Mouse (Mus musculus) thymus, postnatal 0 days (tissue): ENCODE data around the gene Rybp. TPM values are rescaled to one million over a fixed set of nuclear protein-coding genes. Genes with fewer than 3 reads are reported as not detected.

Source experiments
- DNase-seq: peaks from one replicate; pipeline ENCODE4 v3.0.0-alpha.2; 2015; ENCODE audit warnings: low spot score
- polyA plus RNA-seq: library from polyadenylated mRNA; unstranded; fragments of >200 nt; fragmentation: Nextera tagmentation; extraction: Ambion mirVana; gene quantifications from 2 replicates; pipeline ENCODE4 v1.2.1, GENCODE M21; 2015

Gene Rybp
- polyA plus RNA-seq, 1 experiment from 2014 or later: 14.2 TPM

DNA sequence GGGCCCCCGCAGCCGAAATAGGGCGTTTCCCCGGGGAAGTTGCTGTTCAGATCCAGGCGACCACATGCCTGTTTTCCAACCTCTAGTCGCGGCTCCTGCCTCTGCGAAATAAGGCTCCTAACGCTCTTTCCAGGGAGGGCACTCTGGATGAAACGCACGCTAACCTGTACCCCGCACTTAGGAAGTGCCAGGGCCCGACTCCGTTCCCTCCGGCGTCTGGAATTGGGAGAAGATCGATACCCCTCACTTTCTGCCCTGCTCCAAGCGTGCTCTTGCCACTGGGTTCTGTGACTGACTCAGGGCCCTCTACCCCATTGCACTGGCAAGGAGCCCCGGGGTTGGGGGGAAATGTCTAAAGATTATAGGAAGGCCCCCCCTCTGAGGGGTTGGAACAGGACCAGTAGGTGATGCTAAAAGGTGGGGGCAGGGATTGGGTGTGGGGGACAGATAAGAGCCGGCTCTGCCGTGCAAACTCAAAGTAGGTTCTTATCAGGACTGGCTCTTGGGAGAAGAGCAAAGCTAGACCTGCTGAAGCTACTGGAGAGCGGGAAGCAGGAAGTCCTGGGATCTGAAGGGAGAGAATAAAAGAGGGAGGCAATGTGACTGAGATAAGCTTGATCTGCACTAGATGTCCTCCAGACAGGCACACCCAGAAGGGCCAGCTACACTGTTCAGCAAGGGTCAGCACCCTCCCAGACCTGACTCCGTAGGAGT, 888 bp upstream of the Rybp start:
- DNase-seq: peak; percentile 13

DNA sequence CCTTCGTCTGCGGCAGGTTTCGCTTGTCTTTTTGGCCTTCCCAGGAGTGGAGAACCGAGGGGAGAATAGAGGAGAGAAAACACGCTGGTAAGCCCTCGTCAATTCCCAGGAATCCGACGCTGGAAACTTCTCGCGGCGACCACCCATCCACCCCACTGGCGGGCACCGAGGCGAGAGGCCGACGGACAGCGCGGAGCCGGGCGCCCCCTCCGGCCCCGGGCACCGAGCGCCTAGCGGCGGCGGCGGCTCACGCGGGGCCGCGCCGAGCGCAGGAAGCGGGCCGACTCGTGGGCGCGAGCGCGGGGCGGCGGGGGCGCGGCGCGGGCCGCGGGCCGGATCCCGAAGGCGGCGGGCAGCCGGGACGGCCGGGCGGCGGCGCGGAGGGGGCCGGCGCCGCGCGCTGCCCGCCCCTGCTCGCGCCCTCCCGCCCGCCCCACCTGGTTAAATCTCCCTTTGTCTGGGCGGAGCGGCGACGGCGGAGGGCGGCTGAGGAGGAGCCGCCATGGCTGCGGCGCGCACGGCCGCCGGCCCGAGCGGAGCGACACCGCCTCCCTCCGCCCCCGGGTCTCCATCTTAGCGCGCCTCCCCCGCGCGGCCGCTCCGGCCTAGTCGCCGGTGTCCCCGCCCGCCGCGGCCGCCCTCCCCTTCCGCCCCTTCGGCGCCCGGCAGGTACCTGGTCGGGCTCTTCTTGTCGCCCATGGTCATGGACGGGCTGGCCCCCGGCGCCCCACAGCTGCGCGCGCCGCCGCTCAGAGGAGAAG, 532 bp downstream of the Rybp start:
- DNase-seq: peak; percentile 65

DNA sequence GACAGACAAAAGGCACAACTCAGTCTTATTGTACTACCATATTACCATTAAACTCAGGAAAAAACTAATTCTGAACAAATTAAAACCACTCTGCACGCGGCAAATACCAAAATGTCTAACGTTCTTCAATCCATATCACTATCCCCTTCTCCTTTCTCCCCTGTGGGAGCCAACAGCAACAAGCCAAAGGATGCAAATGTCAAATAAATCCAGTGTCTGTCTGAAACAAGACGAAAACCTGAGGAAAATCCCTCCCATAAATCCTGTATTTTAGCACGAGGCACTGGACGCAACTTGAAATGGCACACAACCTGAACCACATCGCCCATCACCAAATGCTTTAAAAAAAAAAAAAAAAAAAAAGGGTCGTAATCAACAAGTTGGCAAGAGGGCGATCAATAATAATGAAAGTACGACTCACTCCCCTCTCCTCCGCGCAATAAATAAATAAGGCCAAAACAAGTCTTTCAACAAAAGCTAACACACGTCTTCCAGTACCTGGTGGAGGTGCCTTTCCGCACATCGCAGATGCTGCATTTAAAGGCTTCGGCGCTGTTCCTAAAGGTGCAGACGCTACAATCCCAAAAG, 1.2 kb downstream of the Rybp start:
- DNase-seq: peak; percentile 19

DNA sequence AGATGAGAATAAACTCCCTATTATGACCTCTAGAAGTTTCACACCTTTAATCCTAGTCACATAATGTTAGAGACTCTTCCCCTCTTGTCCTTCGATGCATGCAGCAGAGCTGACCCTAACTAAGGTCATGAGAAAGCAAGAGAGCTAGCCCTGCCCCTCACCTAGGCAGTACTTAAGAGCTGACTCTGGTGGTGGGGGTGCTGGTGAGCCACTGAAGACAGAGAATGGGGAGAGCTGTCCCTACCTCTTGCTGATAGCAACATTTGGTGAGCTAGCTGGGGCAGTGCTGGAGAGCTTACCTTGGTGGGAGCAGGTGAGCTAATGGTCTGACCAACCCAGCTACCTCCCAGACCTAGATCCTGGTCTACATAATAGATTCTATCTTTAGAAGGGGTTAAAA, 8.4 kb downstream of the Rybp start:
- DNase-seq: no peak

DNA sequence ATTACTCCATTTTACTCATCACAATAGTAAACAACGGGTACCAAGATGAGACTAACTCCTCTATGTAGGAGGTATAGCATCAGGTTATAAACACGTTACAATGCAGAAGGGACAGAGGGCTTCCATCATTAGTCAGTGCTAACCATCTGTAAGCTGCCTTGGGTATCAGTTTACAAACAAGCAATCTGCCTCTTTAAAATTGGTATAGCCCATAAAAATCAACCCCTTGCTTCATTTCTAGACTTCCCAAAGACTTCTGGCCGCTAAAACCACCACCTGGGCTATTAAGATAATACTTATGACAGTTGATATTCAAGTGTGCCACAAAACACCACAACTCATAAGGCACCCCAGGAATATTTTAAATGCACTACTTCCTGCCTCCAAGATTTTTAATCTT, 10.9 kb downstream of the Rybp start:
- no peak for DNase-seq

DNA sequence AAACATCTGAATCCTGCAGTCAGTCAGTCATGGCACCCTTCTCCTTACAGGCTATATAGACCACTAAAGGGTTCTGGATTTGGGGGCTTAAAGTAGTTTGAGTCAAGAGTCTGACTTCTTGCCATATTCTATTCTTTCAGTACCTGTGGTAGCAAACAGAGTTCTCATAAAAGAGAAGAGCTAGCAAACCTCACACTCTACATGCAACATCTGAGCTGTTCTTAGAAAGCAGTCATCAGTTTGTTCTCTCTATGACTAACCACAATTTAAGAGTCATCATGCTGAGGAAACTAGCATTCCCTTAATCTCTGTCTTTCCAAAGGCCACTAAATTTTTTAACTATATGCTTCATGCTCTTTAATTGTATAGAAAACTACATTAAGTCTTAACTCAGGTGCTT, 11.6 kb downstream of the Rybp start:
- no peak for DNase-seq

DNA sequence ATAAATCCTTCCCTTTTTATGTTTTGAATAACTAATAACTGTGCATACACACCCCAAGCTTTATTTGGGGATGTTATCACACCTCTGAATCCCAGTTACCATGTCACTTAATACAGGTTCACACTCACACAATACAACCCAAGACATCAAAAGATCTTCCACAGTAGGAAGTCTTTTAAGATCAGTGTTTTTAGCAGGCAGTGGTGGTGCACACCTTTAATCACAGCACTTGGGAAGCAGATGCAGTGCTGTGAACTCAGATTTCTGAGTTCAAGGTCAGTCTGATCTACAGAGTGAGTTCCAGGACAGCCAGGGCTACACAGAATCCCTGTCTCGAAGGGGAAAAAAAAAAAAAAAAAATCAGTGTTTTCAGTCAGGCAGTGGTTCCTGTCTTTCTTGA, 13.7 kb downstream of the Rybp start:
- DNase-seq: no peak

DNA sequence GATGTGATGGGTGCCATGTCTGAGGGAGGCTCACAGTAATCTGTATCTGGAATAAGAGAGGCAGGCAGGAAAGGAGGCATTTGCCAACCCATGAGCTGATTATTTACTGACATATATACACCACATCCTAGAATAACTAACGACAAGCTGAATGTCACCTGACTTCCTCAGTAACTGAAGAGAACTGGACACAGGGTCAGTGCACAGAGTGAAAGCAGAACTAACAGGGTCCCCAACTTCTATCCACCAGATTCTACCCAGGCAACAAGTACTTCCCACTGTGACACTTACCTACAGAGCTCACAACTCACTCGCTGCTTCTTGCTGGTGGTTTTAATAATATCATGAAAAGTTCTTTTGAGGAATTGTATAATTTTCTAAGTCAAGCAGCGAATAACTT, 15.3 kb downstream of the Rybp start:
- no peak for DNase-seq

DNA sequence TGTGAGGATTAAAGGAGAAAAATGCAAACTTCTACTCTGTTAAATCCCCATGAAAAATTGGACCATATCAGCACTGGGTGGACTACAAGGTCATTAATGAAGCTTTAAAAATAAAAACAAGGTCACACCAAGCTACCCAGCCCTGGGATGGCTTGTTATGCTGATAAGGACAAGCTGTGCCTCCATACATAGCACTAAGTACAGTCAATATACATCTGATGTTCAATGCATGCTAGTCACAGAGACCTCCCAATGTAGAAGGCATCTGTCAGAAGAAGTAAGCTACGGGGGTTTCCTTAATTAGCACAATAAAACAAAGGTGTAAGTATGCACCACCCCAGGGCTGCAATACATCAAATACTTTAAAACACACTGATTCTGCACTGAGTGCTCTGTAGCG, 16.5 kb downstream of the Rybp start:
- DNase-seq: no peak

DNA sequence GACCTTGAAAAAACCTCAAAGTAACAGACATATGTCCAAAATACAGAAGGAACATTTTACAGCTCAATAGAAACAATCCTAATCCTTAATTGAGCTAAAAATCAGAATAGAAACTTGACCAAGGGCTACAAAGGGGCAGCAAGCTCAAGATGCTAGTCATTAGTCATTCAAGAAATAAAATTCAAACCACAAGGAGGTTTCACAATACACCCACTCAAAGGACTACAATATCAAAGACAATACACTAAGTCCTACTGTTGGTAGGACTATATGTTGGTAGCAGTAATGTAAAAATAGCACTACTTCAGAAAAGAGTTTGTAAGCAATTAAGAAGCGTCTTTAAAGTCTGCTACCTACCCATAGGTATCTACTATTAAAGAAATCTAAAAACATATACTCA, 27.7 kb downstream of the Rybp start:
- DNase-seq: no peak

DNA sequence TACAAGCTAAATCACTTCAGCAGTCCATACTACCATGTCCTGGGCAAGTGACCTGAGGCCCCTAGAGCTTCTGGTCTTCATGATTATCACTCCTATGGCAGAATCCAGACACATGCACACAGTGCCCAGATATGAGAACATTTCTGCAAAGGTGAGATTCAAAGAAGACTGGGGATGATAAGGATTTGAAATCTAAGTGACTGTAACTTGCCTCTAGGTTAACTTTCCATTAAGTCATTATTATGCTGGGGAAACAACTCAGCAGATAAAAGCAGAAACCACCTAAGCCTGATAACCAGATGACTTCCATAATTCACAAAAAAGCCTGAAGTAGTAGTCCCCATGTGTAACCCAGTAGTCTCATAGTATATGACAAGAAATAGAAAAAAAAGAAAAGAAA, 29.0 kb downstream of the Rybp start:
- no peak for DNase-seq

DNA sequence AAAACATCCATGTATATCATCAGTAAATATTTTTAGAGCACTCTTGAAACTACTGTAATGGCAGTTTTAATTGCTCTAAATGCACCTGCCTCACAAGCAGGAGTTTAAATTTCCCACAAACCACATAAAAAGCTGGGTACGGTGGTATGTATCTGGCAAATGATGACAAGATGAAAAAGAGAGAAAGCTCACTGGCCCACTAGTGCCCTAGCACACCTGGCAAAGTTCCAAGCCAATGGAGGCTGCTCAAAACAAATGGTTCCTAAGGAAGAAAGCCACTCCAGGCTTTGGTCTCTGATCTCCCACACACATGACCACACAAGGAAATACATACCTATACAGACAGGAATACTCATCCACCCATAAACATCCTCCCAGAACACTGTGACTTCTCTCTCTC, 31.9 kb downstream of the Rybp start:
- peak; percentile 72 for DNase-seq

DNA sequence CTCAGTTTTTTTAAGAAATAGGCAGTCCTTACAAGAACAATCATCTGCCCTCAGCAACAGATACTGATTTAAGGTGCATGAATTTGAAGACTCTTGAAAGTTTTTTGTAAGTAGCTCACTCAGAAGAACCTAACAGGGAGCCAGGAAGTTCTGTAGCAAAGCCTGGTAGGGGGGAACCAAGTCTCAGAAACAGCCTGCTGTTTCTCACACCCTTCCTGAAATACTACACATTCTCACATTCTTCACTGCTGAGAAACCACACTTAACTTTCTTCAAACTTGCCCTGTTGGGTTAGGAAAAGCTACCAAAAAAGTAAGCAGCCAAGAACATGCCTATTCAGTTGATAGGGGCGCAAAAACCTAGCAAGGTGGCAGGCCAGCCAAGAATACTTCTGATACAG, 32.6 kb downstream of the Rybp start:
- DNase-seq: no peak

DNA sequence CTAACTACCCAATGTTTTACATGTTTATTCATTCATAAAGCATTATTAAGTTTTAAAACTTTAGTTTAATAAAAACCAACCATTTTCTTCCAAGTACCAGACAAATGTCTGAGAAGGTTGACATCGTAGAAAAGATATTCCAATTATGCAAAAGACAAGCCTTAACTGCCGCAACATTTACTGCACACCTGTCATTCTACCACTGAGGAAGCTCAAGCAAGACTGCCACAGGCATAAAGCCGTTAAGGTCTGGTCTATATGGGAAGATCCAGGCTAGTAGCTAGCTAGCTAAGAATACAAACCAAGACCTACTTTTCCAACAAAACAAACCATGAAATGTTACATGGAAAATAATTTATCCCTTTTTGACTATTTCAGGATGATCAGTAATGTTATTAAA, 42.8 kb downstream of the Rybp start:
- no peak for DNase-seq

DNA sequence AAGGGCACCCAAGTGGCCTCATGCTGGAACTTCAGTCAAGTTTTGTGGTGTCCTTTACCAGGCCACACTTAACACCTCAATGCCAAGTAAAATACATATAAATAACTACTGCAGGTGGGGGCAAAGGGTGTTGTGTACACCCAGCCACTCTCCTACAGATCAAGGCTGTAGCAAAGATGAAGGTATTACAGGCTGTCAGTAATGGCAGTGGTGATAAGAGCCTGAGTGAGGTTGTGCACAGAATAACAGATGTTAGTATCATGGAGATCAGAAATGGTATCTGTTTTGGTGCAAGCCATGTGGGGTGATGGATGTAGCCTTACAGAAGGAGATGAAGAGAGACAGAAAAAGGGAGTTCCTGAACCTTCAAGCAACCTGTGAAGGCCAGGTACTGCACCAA, 52.2 kb downstream of the Rybp start:
- DNase-seq: no peak

DNA sequence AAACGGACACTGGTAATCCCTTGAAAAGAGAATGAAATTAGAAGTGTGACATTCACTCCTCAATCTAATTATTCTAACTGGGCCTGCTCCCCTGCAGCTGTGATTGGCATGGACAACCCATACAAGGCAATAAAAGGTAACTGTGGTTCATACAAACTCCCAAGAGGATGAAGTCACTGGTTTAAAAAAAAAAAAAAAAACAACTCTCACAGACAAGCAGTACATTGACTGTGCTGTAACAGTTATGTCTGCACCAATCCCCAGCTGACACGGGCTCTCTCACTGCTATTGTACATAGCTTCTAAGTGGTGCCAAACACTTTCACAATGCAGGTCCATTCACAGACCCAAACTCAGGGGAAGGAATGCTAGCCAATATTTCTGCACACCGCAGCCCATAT, 53.8 kb downstream of the Rybp start:
- no peak for DNase-seq

DNA sequence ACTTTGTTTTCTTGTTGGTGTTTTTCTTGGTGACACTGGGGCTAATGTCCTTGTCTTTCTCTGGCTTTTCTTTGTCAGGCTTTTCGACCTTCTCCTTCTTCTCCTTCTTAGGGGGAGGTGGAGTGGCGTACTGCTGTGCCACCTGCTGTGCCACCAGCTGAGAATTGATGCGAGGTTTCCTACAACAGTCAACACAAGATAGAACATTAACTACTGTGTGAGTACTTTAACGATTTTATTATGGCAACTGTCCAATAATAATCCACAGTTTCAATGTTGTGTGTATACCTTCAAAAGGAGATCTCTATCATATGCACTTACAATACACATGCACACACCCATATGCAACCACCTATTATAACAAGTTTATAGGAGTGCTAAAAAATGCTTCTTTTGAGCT, 54.2 kb downstream of the Rybp start:
- no peak for DNase-seq

DNA sequence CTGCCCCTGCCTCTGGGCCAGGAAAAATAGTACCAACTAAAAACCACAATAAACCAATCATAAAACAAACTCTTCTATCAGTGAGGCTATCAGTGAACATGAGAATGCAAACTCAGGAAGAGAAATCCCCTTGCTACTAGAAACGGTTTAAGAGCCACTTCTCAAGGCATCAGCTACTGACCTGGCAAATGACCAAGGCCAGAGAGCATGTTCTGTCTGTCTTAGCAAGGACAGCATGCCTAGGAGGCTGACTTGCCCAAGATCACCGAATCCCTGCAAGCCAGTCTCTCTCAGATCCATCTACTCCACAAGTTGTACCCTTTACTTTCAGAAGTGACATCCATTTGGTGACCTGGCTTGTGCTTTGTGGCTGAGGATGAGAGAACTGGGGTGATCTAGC, 61.1 kb downstream of the Rybp start:
- no peak for DNase-seq

DNA sequence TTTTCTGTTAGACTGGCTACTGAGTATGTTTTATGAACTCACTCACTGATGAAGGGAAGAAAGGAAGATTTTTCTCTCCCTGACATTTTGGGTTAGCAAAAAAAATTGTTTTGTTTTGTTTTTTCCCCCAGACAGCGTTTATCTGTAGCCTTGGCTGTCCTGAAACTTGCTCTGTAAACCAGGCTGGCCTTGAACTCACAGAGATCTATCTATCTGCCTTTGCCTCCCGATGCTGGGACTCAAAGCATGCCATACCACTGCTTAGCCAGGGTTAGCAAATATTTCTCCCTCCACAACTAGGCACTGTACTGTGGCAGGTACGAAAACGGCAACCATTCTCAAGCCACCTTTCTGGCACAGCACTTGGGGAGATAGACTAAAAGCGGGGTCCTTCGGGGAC, 63.4 kb downstream of the Rybp start:
- DNase-seq: no peak

DNA sequence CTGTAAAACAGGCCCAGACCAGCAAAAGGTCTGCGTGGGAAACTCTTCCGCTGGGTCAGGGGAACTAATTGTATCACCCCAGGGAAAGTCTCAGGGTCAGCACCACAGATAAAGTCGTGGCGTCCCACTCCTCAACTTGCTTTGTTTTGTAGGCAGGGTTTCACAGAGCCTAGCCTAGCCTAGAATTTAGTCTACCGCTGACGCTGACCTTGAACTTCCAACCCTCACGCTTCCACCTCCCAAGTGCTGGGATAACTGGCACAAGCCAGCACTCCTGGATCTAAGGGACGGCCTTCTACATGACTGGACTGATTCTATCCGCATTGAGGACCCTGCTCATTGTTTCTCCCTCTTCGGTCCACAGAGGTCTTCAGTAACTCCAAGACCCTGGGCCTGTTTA, 63.9 kb downstream of the Rybp start:
- DNase-seq: no peak

DNA sequence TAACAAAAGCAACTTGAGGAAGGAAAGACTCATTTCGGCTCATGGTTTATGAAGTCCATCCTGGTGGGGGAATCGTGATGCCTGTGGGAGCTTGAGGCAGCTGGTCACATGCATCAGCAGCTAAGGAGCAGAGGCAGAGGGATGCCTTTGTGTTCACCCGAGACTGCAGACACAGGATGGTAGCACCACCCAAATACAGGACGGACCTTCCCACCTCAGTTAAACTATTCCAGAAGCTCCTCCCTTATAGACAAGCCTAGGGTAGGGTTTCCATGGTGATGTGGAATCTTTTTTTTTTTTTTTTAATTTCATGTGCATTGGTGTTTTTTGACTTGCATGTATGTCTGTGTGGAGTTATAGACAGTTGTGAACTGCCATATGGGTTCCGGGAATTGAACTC, 64.4 kb downstream of the Rybp start:
- DNase-seq: no peak

DNA sequence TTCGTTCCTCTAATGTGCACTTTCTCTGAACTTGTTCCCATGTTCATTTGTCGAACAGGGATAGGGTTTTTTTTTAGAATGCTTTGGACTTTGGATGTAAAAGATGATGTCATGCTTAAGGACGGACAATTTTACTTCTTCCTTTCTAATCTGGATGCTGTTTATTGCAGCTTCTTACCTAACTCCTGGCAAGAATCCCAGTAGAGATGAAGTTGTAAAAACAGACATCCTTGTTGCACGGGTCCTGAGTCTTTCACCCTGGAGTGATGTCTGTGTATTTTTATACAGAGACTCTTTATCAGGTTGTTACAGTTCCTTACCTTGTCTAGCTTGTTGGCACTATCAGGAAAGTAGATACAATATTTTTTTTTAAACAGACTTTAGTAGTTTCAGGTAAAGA, 65.5 kb downstream of the Rybp start:
- DNase-seq: no peak
